Mouse (Mus musculus) v-Abl transformed pro-B cells (cell line): Measurements from ENCODE around the gene Retn.

Experiments used
- in situ Hi-C, 2 experiments: fragments of 400-800 bp; cut with MboI; formaldehyde crosslinking; loops; one replicate each; pipeline ENCODE4 v1.15.1; 2025; ENCODE audit not compliant: unreplicated experiment in 2 of 2

Retn gene

DNA sequence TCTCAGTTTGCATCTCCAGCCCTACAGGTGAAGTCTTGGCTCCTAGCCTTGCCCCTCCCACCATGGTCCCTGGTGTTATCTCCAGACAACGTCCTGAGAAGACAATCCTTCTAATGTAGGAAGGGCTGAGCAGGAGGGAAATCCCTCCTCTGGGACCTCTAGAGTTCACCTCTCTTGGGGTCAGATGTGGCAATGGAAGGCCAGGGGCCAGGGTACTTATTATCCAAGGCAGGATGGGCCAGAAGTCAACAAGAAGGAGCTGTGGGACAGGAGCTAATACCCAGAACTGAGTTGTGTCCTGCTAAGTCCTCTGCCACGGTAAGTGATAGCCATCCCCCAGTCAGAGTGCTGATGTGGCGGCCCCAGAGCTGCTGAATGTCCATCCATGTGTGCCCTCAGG lies at the start of gene Retn:
Retn (plus strand) TSS at position 245 of the 400 bp plus-strand sequence.
- in situ Hi-C loops, result no loop called here

DNA sequence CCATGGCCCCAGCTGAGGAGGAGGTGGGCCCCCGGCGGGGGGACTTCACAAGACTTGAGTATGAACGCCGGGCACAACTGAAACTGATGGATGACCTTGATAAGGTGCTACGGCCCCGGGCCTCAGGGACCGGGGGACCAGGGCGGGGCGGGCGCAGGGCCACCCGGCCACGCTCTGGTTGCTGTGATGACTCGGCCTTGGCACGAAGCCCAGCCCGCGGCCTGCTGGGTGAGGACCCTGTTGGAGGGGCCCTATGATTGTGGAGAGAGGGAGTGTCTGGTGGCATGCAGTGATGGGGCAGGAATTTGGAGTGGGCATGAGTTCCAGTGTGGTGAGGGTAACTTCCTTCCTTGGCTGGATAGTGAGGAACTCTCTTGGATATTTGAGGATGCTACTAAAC lies 49.0 kb upstream of the Retn start:
- in situ Hi-C loops, result no loop called here

DNA sequence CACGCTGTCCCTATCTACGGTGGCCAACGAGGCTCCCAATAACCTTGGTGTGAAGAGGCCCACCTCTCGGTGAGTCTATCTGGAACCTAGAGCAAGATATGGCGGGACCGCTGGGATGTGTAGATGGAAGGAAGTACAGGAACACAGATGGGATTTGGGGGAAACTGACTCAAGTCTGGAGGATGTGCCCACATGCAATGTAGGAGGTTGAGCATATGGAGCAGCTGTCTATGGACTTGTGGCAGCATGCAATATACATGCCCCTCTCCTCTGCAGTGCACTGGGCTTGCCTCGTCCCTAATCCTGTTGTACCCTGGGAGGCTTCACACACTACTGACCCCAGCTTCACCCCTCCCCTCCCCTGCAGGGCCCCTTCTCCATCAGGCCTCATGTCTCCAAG lies 47.7 kb upstream of the Retn start:
- in situ Hi-C loops, result no loop called here

DNA sequence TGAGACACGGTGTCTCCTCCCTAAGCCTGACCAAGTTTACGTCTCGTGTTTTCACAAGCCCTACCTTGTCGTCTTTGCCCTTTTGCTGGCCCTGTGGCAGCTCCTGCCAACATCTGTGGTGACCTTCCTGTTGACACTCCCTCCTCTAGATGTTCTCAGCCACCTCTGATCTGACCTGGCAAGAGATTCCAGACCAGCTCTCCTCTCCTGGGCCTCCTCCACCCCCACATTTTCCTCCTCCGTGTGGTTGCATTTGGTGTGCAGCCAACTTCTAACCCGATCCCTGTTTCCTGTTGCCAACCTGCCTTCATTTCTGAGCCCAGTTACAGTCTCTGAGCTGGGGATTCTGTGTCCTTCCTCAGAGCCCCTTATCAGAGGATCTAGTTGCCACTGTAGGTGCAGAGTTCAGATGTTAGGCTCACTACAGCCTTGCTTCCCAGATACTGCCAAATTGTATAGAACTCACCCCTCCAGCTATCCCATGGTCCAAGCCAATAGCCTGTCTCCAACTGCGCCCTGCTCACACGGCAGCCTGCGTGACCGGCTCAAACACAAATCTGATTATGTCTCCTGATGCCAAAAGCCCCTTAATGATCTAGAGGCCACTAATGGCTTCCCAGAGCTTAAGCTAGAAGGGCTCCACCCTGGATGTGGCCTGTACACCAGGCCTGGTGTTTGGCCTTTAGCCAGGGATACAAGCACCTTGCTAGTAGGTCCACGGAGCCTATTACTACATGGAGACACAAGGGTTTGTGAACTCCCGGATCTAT lies 46.3 kb upstream of the Retn start:
- in situ Hi-C loops, result no loop called here

DNA sequence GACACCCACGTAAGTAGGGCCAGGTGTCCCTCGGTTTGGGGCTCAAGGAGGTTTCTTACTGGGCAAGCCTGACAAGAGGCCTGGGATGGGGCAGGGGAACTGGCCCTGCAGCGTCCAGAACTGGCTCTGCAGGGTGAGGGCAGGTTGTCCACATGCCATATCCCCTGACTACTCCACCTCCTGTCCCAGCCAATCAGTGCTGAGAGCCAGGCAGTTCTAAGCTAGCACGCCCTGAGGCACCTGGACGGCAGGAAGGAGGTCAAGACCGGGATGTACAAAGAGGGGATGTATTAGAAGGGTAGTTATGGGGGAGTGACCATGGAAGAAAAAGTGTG lies 45.8 kb upstream of the Retn start:
- in situ Hi-C loops, result loop anchor here in 1 of 2 experiments (10.0 kb wide), 1 partner anchor 1065 kb away; no protein-coding TSS in a partner anchor

DNA sequence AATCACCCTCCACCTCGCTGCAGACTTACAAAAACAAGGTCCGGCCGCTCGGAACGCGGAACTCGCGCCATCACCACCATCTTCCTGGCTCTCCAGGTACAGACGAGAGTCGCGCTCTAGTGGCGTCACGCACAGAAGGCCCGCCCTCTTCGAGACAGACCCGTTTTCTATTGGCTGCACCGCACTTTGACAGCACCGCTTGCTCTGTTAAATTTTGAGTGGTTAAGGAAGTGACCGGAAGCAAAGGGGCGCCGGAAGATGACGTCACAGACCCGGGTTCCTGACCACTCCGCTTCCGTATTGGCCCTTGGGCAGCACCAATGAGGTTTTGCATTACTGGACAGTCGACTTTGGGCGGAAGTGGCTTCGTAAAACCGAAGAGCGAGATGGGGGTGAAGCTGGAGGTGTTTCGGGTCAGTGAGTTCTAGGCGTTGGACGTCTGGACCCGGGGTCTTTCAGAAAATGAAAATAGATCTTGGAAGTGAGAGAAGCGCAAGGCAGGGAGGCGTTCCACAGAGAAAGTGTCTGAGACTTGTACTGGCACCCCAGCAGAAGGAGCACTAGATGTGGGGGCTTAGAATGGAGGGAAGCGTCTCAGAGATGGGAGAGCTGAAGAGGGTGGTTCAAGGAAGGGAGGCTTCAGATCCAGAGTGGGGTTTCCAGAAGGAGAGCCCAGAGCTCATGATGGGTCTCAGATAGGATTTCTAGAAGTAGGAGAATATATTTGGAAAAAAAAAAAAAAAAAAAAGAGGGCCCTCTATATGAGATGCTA lies 34.2 kb upstream of the Retn start, which contains the start of the genes Xab2 and Pet100:
Xab2 (minus strand) TSS at position 118 of the 772 bp plus-strand sequence.
Pet100 (plus strand) TSS at position 350 of the 772 bp plus-strand sequence.
- in situ Hi-C loops, result loop anchor here (10.0 kb wide), 2 partner anchors 107 to 267 kb away; partner anchors contain the start of genes A430078G23Rik (in 1 of the 2) and Pnpla6 (in 1 of the 2)

DNA sequence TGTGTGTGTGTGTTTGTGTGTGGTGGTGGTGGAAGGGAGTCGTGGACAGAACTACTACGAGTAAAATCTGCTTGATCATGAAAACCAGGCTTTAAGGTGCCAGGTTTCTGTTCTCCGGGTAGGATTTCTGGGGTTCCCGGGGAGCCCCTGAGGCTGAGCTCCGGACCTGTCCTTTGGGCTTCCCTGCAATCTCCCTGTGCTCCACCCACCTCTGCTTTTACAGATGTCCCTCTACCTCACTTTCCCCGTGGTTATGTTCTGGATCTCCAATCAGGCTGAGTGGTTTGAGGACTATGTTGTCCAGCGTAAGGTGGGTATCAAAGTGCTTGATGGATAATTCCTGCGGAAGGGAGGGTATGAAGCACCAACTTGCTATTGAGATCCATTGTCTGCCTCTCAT lies 33.5 kb upstream of the Retn start:
- in situ Hi-C loops, result loop anchor here (10.0 kb wide), 2 partner anchors 107 to 267 kb away; partner anchors contain the start of genes A430078G23Rik (in 1 of the 2) and Pnpla6 (in 1 of the 2)

DNA sequence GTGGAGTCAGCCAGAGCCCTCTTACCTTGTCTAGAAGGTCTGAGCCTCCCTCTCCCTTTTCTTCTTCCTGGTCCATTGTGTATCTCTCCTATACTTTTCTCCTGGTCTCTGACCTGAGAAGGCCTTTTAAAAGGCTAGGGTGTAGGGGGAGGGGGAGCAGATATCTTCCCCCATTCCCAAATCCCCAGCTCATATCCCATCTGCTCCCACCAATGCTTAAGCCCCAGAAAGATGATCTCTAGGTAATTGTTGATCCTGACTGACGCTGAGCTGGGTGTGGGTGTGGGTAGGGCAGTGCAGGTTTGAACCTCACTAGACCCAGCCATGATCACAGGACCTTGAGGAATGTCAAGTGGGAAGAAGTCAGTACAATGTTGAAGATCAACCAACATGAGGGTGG lies 30.1 kb upstream of the Retn start, which contains the start of gene Pcp2:
Pcp2 (minus strand) TSS at position 101 of the 400 bp plus-strand sequence.
- in situ Hi-C loops, result loop anchor here (5.0 to 10.0 kb wide), 3 partner anchors 108 to 271 kb away; partner anchors contain the start of genes Pnpla6 (in 2 of the 2) and A430078G23Rik (in 1 of the 2)

DNA sequence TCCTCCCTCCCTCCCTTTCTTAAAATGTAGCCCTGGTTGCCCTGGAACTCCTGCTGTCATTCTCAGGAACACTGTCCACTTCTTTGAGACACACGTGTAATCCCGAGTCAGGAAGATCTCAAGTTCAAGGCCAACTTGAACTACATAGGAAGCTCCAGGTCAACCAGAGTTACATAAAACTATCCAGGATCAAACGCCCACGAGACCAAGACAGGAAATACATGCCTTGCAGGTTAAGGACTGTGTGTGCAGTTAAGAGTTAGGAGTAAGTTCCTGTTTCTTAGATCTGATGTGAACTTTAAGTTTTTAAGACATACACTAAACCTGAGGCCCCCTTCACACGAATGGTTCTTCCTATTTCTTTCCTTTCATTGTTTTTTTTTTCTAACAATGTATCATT lies 28.6 kb upstream of the Retn start:
- in situ Hi-C loops, result loop anchor here (5.0 to 10.0 kb wide), 3 partner anchors 110 to 272 kb away; partner anchors contain the start of genes Pnpla6 (in 2 of the 2) and A430078G23Rik (in 1 of the 2)

DNA sequence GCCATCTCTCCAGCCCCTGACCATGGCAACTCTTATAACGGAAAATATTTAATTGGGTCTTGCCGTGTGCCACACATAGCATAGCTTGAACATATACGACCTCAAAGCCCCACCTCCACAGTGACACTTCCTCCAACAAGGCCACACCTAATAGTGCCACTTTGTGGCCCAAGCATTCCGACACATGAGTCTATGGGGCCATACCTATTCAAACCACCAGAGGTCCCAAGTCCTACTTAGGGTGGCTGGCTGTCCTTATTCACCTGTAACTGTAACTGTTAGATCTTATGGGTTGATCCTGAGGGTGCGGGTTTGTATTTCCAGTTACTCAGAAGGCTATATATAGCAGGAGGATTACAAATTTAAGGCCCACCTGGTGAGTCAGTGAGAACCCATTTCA lies 27.6 kb upstream of the Retn start:
- in situ Hi-C loops, result loop anchor here (5.0 to 10.0 kb wide), 3 partner anchors 111 to 273 kb away; partner anchors contain the start of genes Pnpla6 (in 2 of the 2) and A430078G23Rik (in 1 of the 2)

DNA sequence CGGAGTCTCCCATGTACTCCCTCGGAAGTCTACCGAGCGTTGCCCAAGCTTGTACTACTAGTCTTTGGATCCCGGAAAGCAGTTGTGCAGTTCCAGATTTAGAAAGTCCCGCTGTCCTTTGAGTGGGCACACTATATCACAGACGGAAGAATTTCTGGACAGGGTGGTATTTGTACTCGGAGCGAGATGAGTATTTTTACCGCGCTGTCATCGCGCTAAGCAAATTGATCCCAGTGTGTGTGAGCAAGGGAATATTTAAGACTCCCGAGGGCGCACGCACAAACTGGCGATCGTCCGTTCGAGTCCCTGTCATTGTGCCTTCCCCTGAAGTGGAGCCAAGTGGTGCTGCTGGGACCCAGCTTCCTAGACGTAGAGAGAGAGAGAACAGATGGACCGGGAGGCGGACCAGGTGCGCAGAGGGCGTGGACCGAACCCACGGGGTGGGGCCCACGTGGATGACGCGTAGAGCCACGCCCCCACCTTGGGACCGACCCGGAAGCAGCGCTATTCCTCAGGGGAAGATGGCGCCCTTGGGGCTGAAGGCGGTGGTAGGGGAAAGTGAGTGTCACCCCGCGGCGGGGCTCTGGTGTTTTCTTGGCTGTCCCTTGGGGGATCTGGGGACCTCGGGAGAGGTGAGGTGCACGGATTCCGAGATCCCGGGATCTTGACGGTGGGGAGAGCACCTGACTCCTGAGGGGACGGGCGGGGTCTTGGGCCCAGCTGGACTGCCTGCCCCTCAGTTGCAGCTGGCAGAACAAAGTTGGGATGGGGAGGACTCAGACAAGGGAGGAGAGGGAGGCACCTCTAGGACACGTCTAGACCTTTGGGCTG lies 24.7 kb upstream of the Retn start, which contains the start of gene Stxbp2:
Stxbp2 (plus strand) TSS at position 309 of the 831 bp plus-strand sequence.
- in situ Hi-C loops, result no loop called here

DNA sequence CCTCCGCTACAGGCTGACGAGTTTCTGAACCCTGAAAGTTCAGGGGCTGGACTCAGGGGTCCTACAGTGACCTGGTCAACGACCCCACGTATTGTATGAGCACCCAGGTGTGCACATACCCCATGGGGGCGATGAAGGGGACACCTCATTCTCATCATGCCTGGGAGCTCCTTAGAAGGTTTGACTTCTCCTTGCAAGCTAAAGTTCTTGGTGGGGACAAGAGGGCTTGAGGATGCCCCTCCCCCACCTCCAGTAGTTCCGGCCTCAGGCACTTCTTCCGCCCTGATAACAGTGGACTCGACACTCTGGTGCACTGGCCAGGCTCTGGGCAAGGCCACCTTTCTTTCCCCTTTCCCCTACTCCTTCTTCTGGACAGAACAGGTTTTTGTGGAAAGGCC lies 24.1 kb upstream of the Retn start:
- in situ Hi-C loops, result no loop called here

DNA sequence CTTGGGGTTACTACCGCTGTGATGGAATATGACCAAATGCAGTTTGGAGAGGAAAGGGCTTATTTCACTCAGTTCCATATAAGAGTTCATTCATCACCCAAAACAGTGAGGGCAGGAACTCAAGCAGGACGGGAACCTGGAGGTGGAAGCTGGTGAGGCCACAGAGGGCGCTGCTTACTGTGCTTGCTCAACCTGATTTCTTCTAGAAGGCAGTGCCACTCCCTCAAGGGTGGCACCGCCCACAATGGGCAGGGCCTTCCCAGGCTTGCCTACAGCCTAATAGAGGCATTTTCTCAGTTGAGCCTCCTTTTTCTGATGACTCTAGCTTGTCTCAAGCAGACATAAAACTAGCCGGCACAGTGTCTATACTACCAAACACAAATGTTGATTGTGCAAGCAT lies 9.8 kb upstream of the Retn start:
- in situ Hi-C loops, result no loop called here

DNA sequence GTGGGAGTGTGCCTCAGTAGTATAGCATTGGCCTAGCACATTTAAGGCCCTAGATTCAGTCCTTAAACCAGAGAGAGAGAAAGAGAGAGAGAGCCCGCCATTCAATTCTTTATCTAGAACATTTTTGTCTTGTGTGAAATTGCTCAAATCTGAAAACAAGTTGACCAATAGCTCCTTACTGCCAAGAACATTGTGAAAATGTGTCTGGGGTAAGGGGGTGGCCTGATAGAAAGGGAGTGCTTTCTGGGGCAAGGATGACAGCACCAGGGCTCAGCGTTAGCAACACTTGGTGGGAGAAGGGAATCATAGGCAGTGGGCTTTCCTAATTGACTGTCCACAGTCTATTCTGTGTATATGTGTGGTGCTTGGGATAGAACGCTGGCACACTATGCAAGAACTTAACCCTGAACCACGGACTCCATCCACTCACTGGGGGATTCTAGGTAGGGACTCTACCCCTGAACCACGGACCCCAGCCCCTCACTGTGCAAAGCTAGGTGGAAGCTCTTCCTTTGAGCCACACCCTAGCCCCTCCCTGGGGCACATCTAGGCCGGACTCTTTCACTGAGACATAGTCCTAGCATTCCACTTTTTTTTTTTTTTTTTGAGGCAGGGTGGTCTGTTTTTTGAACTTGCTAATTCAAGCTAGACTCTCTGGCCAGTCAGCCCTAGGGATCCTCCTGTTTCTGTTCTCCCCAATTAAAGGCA lies 8.6 kb upstream of the Retn start:
- in situ Hi-C loops, result no loop called here

DNA sequence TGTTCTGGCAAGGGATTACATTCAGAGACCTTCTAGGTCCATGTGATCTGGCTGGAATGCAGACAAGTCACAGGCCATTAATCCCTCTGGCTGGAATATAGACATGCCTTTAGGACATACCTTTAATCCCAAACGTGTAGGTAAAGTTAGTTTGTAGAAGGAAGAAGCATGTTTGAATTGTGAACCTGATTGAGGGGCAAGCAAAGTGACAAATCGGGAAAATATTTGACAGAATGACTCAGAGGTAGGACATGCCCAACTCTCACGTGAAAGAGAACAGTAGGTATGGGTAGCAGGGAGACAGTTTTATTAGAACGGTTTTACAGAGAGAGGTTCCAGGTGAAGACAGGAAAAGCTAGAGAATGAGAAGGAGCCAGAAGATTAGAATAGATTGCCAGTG lies 8.0 kb upstream of the Retn start:
- in situ Hi-C loops, result no loop called here

DNA sequence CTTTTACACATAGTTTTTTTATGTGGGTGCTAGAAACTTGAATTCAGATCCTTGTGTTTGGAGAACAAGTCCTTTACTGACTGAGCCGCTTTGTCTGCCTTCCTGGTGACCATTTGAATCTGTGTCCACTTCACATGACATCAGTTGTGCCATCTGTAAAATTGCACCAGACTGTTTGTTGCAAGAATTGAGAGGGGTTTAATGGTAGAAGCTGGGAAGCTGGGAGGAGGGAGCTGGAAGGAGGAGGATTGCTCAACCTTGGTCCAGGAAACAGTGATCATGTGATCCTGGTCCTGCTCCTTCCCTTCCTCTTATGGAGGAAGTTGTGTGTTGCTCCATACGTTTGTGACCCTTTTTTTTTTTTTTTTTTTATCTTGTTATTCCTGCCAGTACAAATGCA lies 7.3 kb upstream of the Retn start:
- in situ Hi-C loops, result no loop called here

DNA sequence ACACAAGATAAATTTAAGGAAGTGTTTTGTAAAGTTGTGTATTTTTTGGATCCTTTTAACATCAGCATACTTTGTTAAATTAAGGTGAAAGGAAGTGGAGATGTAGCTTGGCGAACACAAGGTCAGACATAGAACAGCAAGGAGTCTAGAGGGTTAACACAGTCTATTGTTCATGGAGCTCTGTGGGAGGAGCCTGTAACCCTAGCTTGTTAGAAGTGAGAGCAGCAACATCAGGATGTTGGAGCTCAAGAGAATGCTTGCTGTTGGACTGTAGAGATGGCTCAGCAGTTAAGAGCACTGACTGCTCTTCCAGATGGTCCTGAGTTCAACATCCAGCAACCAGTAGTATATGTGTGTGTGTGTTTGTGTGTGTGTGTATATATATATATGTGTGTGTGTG lies 6.6 kb upstream of the Retn start:
- in situ Hi-C loops, result no loop called here

DNA sequence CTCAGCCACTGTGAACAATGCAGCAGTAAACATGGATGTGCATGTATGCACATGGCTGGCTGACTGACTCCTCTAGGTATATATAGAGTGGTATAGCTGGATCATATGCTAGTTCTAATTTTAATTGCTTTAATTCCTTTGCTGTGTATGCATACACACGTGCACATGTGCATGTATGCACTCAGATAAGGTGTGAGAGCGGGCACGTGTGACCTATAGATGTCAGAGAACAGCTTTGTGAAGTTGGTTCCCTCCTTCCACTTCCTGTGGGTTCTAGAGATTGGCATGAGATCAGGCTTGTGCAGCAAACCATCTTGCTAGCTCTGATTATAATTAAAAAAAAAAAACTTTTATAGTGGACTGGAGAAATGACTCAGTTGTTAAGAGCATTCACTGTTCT lies 2.7 kb upstream of the Retn start:
- in situ Hi-C loops, result no loop called here

DNA sequence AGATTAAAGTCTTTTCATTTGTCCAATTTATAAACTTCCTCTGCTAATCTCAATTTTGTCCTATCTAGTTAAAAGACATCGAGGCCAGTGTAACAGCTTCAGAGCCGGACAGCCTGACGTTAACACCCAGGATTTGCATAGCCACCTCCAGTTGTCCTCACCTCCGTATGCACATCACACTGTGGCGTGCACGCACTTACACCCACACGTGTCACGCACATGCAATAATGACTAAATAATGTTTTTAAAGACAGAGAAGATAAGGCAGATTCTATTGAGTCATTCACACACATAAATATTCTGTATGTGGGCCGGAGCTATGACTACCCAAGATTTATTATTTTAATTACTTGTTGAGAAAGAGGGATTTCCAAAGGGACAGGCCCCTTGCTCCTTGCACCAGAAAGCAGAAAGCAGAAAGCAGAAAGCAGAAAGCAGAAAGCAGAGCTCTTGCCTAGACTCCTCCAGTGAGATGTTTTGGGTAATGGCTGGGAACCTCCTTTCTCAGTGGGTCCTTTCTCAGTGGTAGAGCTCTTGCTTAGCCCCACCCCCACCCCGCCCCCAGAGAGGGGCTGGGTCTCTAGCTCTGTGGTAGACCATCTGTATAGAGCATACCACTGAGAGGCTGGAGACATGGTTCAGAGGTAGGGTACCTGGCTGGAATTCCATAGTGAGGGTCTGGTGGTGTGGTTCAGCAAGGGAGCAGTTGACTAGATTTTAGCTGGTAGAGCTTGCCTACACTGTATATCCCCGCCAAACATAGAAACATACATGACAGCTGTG lies 653 bp upstream of the Retn start:
- in situ Hi-C loops, result no loop called here
